8 mouse cellular contexts compared by ENCODE assay signal in the genomic region with DNA sequence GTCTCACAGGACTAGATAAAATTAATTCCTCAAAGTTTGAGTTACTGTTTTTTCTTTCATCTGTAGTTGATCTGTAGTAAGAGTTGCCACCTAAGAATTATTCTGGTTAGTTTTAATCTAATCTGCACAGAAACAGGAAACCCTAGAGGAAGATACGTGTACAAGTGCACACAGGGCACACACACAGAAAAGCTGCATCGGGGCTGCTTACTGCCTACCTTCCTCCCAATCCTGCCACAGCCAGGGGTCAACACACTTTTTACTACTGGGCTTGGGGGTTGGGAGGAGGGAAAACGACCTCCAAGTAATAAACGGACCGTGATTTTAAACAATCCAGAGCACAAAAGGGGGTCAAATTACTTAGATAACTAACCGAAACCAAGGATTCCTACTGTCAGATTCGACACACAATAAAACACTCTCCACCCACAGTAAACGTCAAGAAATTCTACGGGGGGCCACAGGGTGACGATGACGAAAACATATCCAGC. TPM values are rescaled to one million over a fixed set of nuclear protein-coding genes. Genes with fewer than 3 reads are reported as not detected.
DNase-seq lines count a peak whose midpoint lies in the region; ATAC-seq and TF ChIP-seq lines count a peak whose summit lies in the region.

No protein-coding gene starts in this region.

- WGBS in thymus, adult 2 months, result under 1% methylated on average over 11 of the region's 11 CpGs
- under 1% methylated on average over 11 of the region's 11 CpGs for WGBS in hindbrain, embryonic 16.5 days
- WGBS in midbrain, embryonic 12.5 days, result 1% methylated on average over 11 of the region's 11 CpGs

- H3K4me3 ChIP-seq in thymus, adult 2 months (ENCODE audit: control insufficient read depth, insufficient read depth, low read length), result peak overlapping the region; percentile 59
- H3K4me3 ChIP-seq in hindbrain, embryonic 16.5 days (ENCODE audit: low read length), result peak overlapping the region; percentile 96
- peak overlapping the region; percentile 98 for H3K4me3 ChIP-seq in midbrain, embryonic 12.5 days

- H3K4me2 ChIP-seq in hindbrain, embryonic 16.5 days (ENCODE audit: low read length), result peak overlapping the region; percentile 67
- peak overlapping the region; percentile 88 for H3K4me2 ChIP-seq in midbrain, embryonic 12.5 days (replicated peaks)

- no peaks in the 10 kb centered on the region for H3K27me3 ChIP-seq in thymus, adult 2 months (ENCODE audit: control insufficient read depth, insufficient read depth, low read length)
- no peaks in the 10 kb centered on the region for H3K27me3 ChIP-seq in hindbrain, embryonic 16.5 days (replicated peaks; ENCODE audit: control insufficient read depth, insufficient read depth, low read length)
- H3K27me3 ChIP-seq in midbrain, embryonic 12.5 days, result peaks cover 10% of the 10 kb centered on the region

- no peak for TF ChIP-seq POLR2A in thymus, adult 2 months (IDR thresholded peaks at IDR 0.05; ENCODE audit: control insufficient read depth, extremely low read depth, insufficient read depth, low read length, poor library complexity)

- DNase-seq in adrenal gland, adult 2 months, result peak; percentile 59
- no peak for DNase-seq in adrenal gland, postnatal 25 days
- DNase-seq in thymus, adult 2 months, result peak; percentile 53
- DNase-seq in thymus, postnatal 25 days, result no peak
- no peak for DNase-seq in MN1 (ENCODE audit: low spot score)
- DNase-seq in layer of hippocampus, postnatal 25 days (ENCODE audit: extremely low spot score in 1 of 2, low spot score in 1 of 2), result no peak

- ATAC-seq in hindbrain, embryonic 16.5 days, result no peak
- ATAC-seq in midbrain, embryonic 12.5 days (ENCODE audit: low FRiP score, low read depth), result no peak

- peaks cover 15% of the 10 kb centered on the region for H3K4me1 ChIP-seq in thymus, adult 2 months (replicated peaks; ENCODE audit: control insufficient read depth, insufficient read depth, low read length)
- H3K4me1 ChIP-seq in hindbrain, embryonic 16.5 days (ENCODE audit: control insufficient read depth, insufficient read depth, low read depth, low read length), result peaks cover 33% of the 10 kb centered on the region
- peaks cover 20% of the 10 kb centered on the region for H3K4me1 ChIP-seq in midbrain, embryonic 12.5 days

- H3K9me3 ChIP-seq in hindbrain, embryonic 16.5 days (ENCODE audit: control insufficient read depth, low read length), result no peaks in the 10 kb centered on the region
- H3K9me3 ChIP-seq in midbrain, embryonic 12.5 days, result no peaks in the 10 kb centered on the region

- no peak for TF ChIP-seq CTCF in thymus, adult 2 months (IDR thresholded peaks at IDR 0.05; ENCODE audit: borderline replicate concordance, control insufficient read depth, extremely low read depth, insufficient read depth, low read length, poor library complexity)

- H3K36me3 ChIP-seq in thymus, adult 2 months (ENCODE audit: control insufficient read depth, insufficient read depth, low read length), result no peaks in the 10 kb centered on the region
- H3K36me3 ChIP-seq in hindbrain, embryonic 16.5 days (ENCODE audit: control insufficient read depth, insufficient read depth, low read length), result no peaks in the 10 kb centered on the region
- no peaks in the 10 kb centered on the region for H3K36me3 ChIP-seq in midbrain, embryonic 12.5 days

- peak overlapping the region; percentile 98 for H3K27ac ChIP-seq in thymus, adult 2 months (ENCODE audit: control insufficient read depth, insufficient read depth, low read length)
- peak overlapping the region; percentile 98 for H3K27ac ChIP-seq in hindbrain, embryonic 16.5 days (ENCODE audit: low read depth, low read length)
- no peak overlapping the region for H3K27ac ChIP-seq in midbrain, embryonic 12.5 days (replicated peaks)

- peak overlapping the region; percentile 52 for H3K9ac ChIP-seq in hindbrain, embryonic 16.5 days (ENCODE audit: low read depth, low read length)
- peak overlapping the region; percentile 90; the same call in 1 of the 2 replicates for H3K9ac ChIP-seq in midbrain, embryonic 12.5 days (replicated peaks)

RNA-seq across cellular contexts. Expression of a gene that starts 1.6 kb away (rescaled TPM):
- total RNA-seq in adrenal gland, adult 2 months (2021), result 10 to 100 TPM; 49.1 to 64.9 TPM
- polyA plus RNA-seq in adrenal gland, adult 2 months (2012; rRNA removed), result 8.3 and 8.8 TPM in 2 replicates
- 60.6 and 62.2 TPM in 2 replicates for total RNA-seq in adrenal gland, postnatal 25 days (2021)
- polyA plus RNA-seq in thymus, adult 2 months (2012; rRNA removed), result 47.2 and 54.9 TPM in 2 replicates
- polyA plus RNA-seq in hindbrain, embryonic 16.5 days (2015; fragmentation: Nextera tagmentation; extraction: Ambion mirVana), result 12.1 and 13.5 TPM in 2 replicates
- polyA plus RNA-seq in midbrain, embryonic 12.5 days (2016; fragmentation: Nextera tagmentation; extraction: Ambion mirVana), result 14.0 and 14.1 TPM in 2 replicates
- total RNA-seq in layer of hippocampus, postnatal 25 days (2021), result 10 to 100 TPM; 10.1 to 12.0 TPM

Comparison
In these comparisons a context has a peak if more than half of its experiments do, and no peak if none do; other contexts are left out.
1. DNase-seq: peak in adrenal gland, adult 2 months (single experiment) and thymus, adult 2 months (single experiment); none in adrenal gland, postnatal 25 days (single experiment), thymus, postnatal 25 days (single experiment), MN1 (single experiment) and layer of hippocampus, postnatal 25 days (0 of 2).
2. Peak in every context shown above with its lines, with median percentiles within 50 percentile points of each other: H3K4me3 ChIP-seq.